Mouse (Mus musculus) bone marrow macrophage, adult 2 months (primary cell): ENCODE data around the gene Prodh2.

Source experiments
- CTCF ChIP-seq: IDR thresholded peaks from 2 replicates; pipeline ENCODE4 v1.5.1; 2012; ENCODE audit warnings: low read depth, mild to moderate bottlenecking, low read length, moderate library complexity
- POLR2A ChIP-seq: IDR thresholded peaks from 2 replicates; pipeline ENCODE4 v1.6.1; 2012; ENCODE audit warnings: mild to moderate bottlenecking, low read depth, low read length, borderline replicate concordance

- TF ChIP-seq CTCF = no peak
- TF ChIP-seq POLR2A = no peak
Measured at GRCm38 (mm10) chr7:30493401-30493931, at the start of gene Prodh2.
